9 mouse cellular contexts compared by ENCODE assay signal in the genomic region with DNA sequence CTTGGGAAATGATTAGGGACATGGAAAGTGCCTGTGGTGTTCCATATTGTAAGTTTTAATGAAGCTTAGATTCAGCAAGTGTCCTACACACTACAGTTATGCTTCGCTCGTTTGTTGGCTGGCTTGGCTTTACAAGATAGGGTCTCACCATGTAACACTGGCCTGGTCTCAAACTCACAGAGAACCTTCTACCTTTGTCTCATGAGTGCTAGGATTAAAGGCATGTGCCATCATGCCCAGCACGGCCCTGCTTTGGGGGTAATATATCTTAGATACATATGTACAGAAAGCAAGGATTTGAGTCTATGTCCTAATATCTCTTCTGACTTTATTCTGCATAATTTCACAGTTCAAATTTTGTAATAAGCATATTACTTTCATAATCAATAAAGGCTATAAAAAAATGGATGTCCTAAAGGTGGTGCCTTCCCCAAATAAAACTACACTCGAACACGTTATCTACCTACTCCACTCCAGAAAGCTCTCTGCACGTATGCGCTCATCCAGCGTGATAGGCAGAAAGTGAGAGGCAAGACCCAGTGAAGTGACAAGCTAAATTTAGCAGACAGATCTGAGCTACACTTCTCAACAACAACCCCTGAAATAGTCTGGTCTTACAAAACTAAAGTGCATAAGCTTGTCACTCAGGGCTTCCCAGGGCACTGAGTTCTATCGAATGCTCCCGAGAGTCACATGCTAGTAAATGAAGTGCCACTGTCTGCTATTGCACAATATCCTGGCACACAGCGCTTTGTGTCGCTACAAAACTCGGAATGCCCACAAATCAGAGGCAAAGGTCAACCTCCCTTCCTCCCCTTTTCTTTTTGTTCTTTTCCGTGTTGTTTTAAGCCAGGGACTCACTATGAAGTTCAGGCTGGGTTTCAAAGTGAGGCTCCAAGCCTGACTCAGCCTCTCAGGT.
DNase-seq lines count a peak whose midpoint lies in the region; ATAC-seq lines count a peak whose summit lies in the region.
"Had no signal": no experiment of that assay in that cellular context is flagged by ENCODE, and none has a peak within 500 bp of the region (broad histone marks: within the 10 kb centered on the region; RNA-seq: fewer than 3 reads in every experiment).

No protein-coding gene starts in this region.

- H3K4me2 ChIP-seq in hindbrain, embryonic 16.5 days (ENCODE audit: low read length) = no peak overlapping the region
- H3K4me2 ChIP-seq in heart, embryonic 15.5 days = peak overlapping the region; percentile 40
- H3K4me2 ChIP-seq in liver, embryonic 13.5 days = peak overlapping the region; percentile 74
- H3K4me2 ChIP-seq in stomach, embryonic 14.5 days (replicated peaks; ENCODE audit: low read depth, low read length) = no peak overlapping the region
- H3K4me2 ChIP-seq: limb, embryonic 12.5 days had no signal

- no peaks in the 10 kb centered on the region for H3K9me3 ChIP-seq in hindbrain, embryonic 10.5 days
- no peaks in the 10 kb centered on the region for H3K9me3 ChIP-seq in hindbrain, embryonic 16.5 days (ENCODE audit: control insufficient read depth, low read length)
- H3K9me3 ChIP-seq in heart, embryonic 15.5 days (replicated peaks) = no peaks in the 10 kb centered on the region
- H3K9me3 ChIP-seq in liver, embryonic 13.5 days (replicated peaks) = no peaks in the 10 kb centered on the region
- no peaks in the 10 kb centered on the region for H3K9me3 ChIP-seq in stomach, embryonic 14.5 days (ENCODE audit: control insufficient read depth, low read depth, low read length)
- H3K9me3 ChIP-seq: limb, embryonic 12.5 days had no signal

- no peak for DNase-seq in hindbrain, embryonic 10.5 days (ENCODE audit: low spot score)
- peak; percentile 72 for DNase-seq in c-Kit-positive CD71-positive TER-119-negative erythroid progenitor cells, embryonic 14.5 days (ENCODE audit: low read depth)
- peak; percentile 73 for DNase-seq in liver, embryonic 13.5 days
- DNase-seq in right cerebral cortex, adult 2 months (ENCODE audit: low spot score in 2 of 2) = no peak
- DNase-seq in layer of hippocampus, postnatal 14 days (ENCODE audit: low spot score in 2 of 2) = no peak

- ATAC-seq in hindbrain, embryonic 16.5 days = no peak
- ATAC-seq in heart, embryonic 15.5 days (replicated peaks; ENCODE audit: insufficient number of reproducible peaks, insufficient read depth, low FRiP score, low read depth) = peak; percentile 88
- peak; percentile 85 for ATAC-seq in liver, embryonic 13.5 days (ENCODE audit: low read depth)
- peak; percentile 56; the same call in 1 of the 2 replicates for ATAC-seq in stomach, embryonic 14.5 days (ENCODE audit: insufficient number of reproducible peaks, insufficient read depth, low FRiP score, low read depth)

- H3K9ac ChIP-seq in hindbrain, embryonic 16.5 days (ENCODE audit: low read depth, low read length) = no peak overlapping the region
- H3K9ac ChIP-seq in heart, embryonic 15.5 days = no peak overlapping the region
- H3K9ac ChIP-seq in liver, embryonic 13.5 days = peak overlapping the region; percentile 69
- H3K9ac ChIP-seq in stomach, embryonic 14.5 days (replicated peaks; ENCODE audit: low read depth, low read length) = no peak overlapping the region
- H3K9ac ChIP-seq: limb, embryonic 12.5 days had no signal

- H3K4me1 ChIP-seq in hindbrain, embryonic 10.5 days (replicated peaks) = no peaks in the 10 kb centered on the region
- H3K4me1 ChIP-seq in hindbrain, embryonic 16.5 days (ENCODE audit: control insufficient read depth, insufficient read depth, low read depth, low read length) = no peaks in the 10 kb centered on the region
- peaks cover 57% of the 10 kb centered on the region for H3K4me1 ChIP-seq in heart, embryonic 15.5 days (replicated peaks)
- peaks cover 93% of the 10 kb centered on the region for H3K4me1 ChIP-seq in liver, embryonic 13.5 days (replicated peaks)
- H3K4me1 ChIP-seq in stomach, embryonic 14.5 days (ENCODE audit: control insufficient read depth, insufficient read depth, low read length) = peaks cover 8% of the 10 kb centered on the region; the same call in 1 of the 2 replicates
- H3K4me1 ChIP-seq: limb, embryonic 12.5 days had no signal

- H3K27me3 ChIP-seq in hindbrain, embryonic 10.5 days (ENCODE audit: insufficient read depth, poor library complexity, severe bottlenecking) = no peaks in the 10 kb centered on the region
- no peaks in the 10 kb centered on the region for H3K27me3 ChIP-seq in hindbrain, embryonic 16.5 days (replicated peaks; ENCODE audit: control insufficient read depth, insufficient read depth, low read length)
- no peaks in the 10 kb centered on the region for H3K27me3 ChIP-seq in heart, embryonic 15.5 days
- no peaks in the 10 kb centered on the region for H3K27me3 ChIP-seq in liver, embryonic 13.5 days
- no peaks in the 10 kb centered on the region for H3K27me3 ChIP-seq in stomach, embryonic 14.5 days (ENCODE audit: control insufficient read depth, insufficient read depth, low read length)
- H3K27me3 ChIP-seq: limb, embryonic 12.5 days had no signal

- H3K27ac ChIP-seq in hindbrain, embryonic 10.5 days = peak overlapping the region; percentile 24; the same call in 1 of the 2 replicates
- no peak overlapping the region; the same call in 1 of the 2 replicates for H3K27ac ChIP-seq in hindbrain, embryonic 16.5 days (ENCODE audit: low read depth, low read length)
- H3K27ac ChIP-seq in heart, embryonic 15.5 days = peak overlapping the region; percentile 94
- peak overlapping the region; percentile 99 for H3K27ac ChIP-seq in liver, embryonic 13.5 days
- no peak overlapping the region for H3K27ac ChIP-seq in stomach, embryonic 14.5 days (ENCODE audit: low read length)
- H3K27ac ChIP-seq: limb, embryonic 12.5 days had no signal

- WGBS in hindbrain, embryonic 10.5 days = 80% methylated on average over 14 of the region's 14 CpGs
- 76% methylated on average over 14 of the region's 14 CpGs for WGBS in hindbrain, embryonic 16.5 days
- WGBS in heart, embryonic 15.5 days = 35% methylated on average over 14 of the region's 14 CpGs
- 12% methylated on average over 14 of the region's 14 CpGs for WGBS in liver, embryonic 13.5 days (ENCODE audit: insufficient replicate concordance)
- WGBS in stomach, embryonic 14.5 days = 77% methylated on average over 14 of the region's 14 CpGs

- no peaks in the 10 kb centered on the region for H3K36me3 ChIP-seq in hindbrain, embryonic 10.5 days
- no peaks in the 10 kb centered on the region for H3K36me3 ChIP-seq in hindbrain, embryonic 16.5 days (ENCODE audit: control insufficient read depth, insufficient read depth, low read length)
- no peaks in the 10 kb centered on the region for H3K36me3 ChIP-seq in heart, embryonic 15.5 days
- 0 out of 2 replicates have a peak, but pooled peaks cover 7% of the 10 kb centered on the region for H3K36me3 ChIP-seq in liver, embryonic 13.5 days
- no peaks in the 10 kb centered on the region for H3K36me3 ChIP-seq in stomach, embryonic 14.5 days (ENCODE audit: control insufficient read depth, insufficient read depth, low read length)
- H3K36me3 ChIP-seq: limb, embryonic 12.5 days had no signal

- H3K4me3 ChIP-seq in hindbrain, embryonic 10.5 days = no peak overlapping the region
- H3K4me3 ChIP-seq in hindbrain, embryonic 16.5 days (ENCODE audit: low read length) = no peak overlapping the region
- no peak overlapping the region for H3K4me3 ChIP-seq in heart, embryonic 15.5 days
- peak overlapping the region; percentile 40 for H3K4me3 ChIP-seq in liver, embryonic 13.5 days (replicated peaks)
- no peak overlapping the region for H3K4me3 ChIP-seq in stomach, embryonic 14.5 days (ENCODE audit: low read depth, low read length)
- H3K4me3 ChIP-seq: limb, embryonic 12.5 days had no signal

Comparison
In these comparisons a context has a peak if more than half of its experiments do, and no peak if none do; other contexts are left out.
1. H3K27ac ChIP-seq: peak in hindbrain, embryonic 10.5 days (single experiment), heart, embryonic 15.5 days (single experiment) and liver, embryonic 13.5 days (single experiment); none in hindbrain, embryonic 16.5 days (single experiment) and stomach, embryonic 14.5 days (single experiment).
2. DNase-seq: peak in c-Kit-positive CD71-positive TER-119-negative erythroid progenitor cells, embryonic 14.5 days (single experiment) and liver, embryonic 13.5 days (single experiment); none in hindbrain, embryonic 10.5 days (single experiment), right cerebral cortex, adult 2 months (0 of 2) and layer of hippocampus, postnatal 14 days (0 of 2).
3. H3K4me2 ChIP-seq: peak in heart, embryonic 15.5 days (single experiment) and liver, embryonic 13.5 days (single experiment); none in hindbrain, embryonic 16.5 days (single experiment) and stomach, embryonic 14.5 days (single experiment).